Mouse (Mus musculus) kidney, embryonic 15.5 days (tissue): ENCODE data around the gene Bnc1. TPM values are rescaled to one million over a fixed set of nuclear protein-coding genes. Genes with fewer than 3 reads are reported as not detected.

Experiments used
- ATAC-seq: fragments of 200-750 bp; cut with Nextera tagmentation; replicated peaks from 2 replicates; pipeline ENCODE4 v1.8.0; 2017; ENCODE audit warnings: moderate TSS enrichment; ENCODE audit not compliant: low FRiP score
- H3K27ac ChIP-seq: fragments of 300-500 bp; sonication (generic); 2 replicates; pipeline ENCODE4 v1.5.1; 2015; ENCODE audit warnings: mild to moderate bottlenecking, inconsistent platforms
- H3K27me3 ChIP-seq: fragments of 300-500 bp; sonication (generic); 2 replicates; pipeline ENCODE4 v1.6.1; 2015; ENCODE audit warnings: inconsistent platforms
- H3K36me3 ChIP-seq: fragments of 300-500 bp; sonication (generic); 2 replicates; pipeline ENCODE4 v1.6.1; 2015; ENCODE audit warnings: inconsistent platforms
- H3K4me1 ChIP-seq: fragments of 300-500 bp; sonication (generic); 2 replicates; pipeline ENCODE4 v1.6.1; 2015; ENCODE audit warnings: inconsistent platforms
- H3K4me2 ChIP-seq: fragments of 300-500 bp; sonication (generic); 2 replicates; pipeline ENCODE4 v1.6.1; 2015; ENCODE audit warnings: moderate library complexity, mild to moderate bottlenecking, inconsistent platforms
- H3K4me3 ChIP-seq: fragments of 300-500 bp; sonication (generic); replicated peaks from 2 replicates; pipeline ENCODE4 v1.5.1; 2015; ENCODE audit warnings: mild to moderate bottlenecking, inconsistent platforms
- H3K9ac ChIP-seq: fragments of 300-500 bp; sonication (generic); 2 replicates; pipeline ENCODE4 v1.6.1; 2015; ENCODE audit warnings: mild to moderate bottlenecking, inconsistent platforms
- H3K9me3 ChIP-seq: fragments of 300-500 bp; sonication (generic); replicated peaks from 2 replicates; pipeline ENCODE4 v1.6.1; 2016; ENCODE audit warnings: inconsistent platforms
- WGBS: fragments of 180-500 bp; shearing (Covaris S2); methylation state at CpG from one replicate; pipeline ENCODE4 v1.1.7; 2015; ENCODE audit warnings: mixed read lengths; 5-methylcytosine and 5-hydroxymethylcytosine counted together
- polyA plus RNA-seq: library from polyadenylated mRNA; unstranded; fragments of >200 nt; fragmentation: Nextera tagmentation; extraction: Ambion mirVana; gene quantifications from 2 replicates; pipeline ENCODE4 v1.2.1, GENCODE M21; 2015

Bnc1 gene
- polyA plus RNA-seq, 1 experiment from 2014 or later = 0.91 TPM

- H3K9ac ChIP-seq = no peak overlapping the region
- peaks cover 11% of the 10 kb centered on the region; the same call in 1 of the 2 replicates for H3K4me1 ChIP-seq
- H3K36me3 ChIP-seq = no peaks in the 10 kb centered on the region
- no peak for ATAC-seq
- WGBS = 78% methylated on average over 7 of the region's 7 CpGs
- H3K27me3 ChIP-seq = no peaks in the 10 kb centered on the region
- no peak overlapping the region for H3K4me3 ChIP-seq
- H3K9me3 ChIP-seq = no peaks in the 10 kb centered on the region
- H3K27ac ChIP-seq = no peak overlapping the region
- no peak overlapping the region for H3K4me2 ChIP-seq
Observed at GRCm38 (mm10) chr7:81928998-81929397, 63.1 kb downstream of the Bnc1 start.

DNA sequence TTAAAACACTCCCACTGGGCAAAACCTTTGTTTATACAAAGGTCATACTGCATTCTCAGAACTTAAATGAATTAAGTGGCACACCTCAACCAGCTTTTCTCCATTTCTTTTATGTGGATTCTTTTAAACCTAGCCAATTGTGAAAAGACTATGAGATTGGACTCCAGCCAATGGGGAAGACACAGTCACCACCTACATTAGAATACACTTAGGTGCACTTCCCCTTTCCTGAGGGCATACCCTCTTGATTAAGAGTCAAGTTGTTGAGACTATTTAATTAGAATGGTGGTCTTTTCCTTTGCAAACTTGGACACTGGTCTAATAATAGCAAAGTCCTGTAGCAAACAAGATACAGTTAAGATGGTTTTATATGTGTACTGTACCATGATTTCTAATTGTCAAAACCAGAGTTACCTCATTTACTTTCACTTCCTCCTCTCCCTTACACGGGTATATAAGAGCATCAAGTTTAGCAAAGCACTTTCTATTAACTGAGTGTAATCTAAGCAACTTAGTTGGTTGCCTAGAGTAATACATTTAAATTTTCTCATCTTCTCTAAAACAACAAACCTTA, 70.6 kb downstream of the Bnc1 start:
- no peak overlapping the region for H3K9ac ChIP-seq
- H3K27me3 ChIP-seq = no peaks in the 10 kb centered on the region
- 68% methylated on average over 1 of the region's 1 CpGs for WGBS
- no peaks in the 10 kb centered on the region for H3K4me1 ChIP-seq
- H3K36me3 ChIP-seq = no peaks in the 10 kb centered on the region
- no peak overlapping the region for H3K27ac ChIP-seq
- H3K4me2 ChIP-seq = no peak overlapping the region
- H3K4me3 ChIP-seq = no peak overlapping the region
- ATAC-seq = no peak
- H3K9me3 ChIP-seq = no peaks in the 10 kb centered on the region

- Histone ChIP-seq H3K27me3 (no peaks in the 10 kb centered on the region), H3K9me3 (no peaks in the 10 kb centered on the region), H3K4me1 (no peaks in the 10 kb centered on the region), H3K9ac (no peak overlapping the region), H3K4me2 (no peak overlapping the region), H3K4me3 (no peak overlapping the region), H3K36me3 (no peaks in the 10 kb centered on the region), H3K27ac (no peak overlapping the region)
- no peak for ATAC-seq
- 87% methylated on average over 4 of the region's 4 CpGs for WGBS
Observed at GRCm38 (mm10) chr7:81920314-81920713, 71.8 kb downstream of the Bnc1 start.

GRCm38 (mm10) chr7:81918316-81918715, 73.8 kb downstream of the Bnc1 start:
- no peak for ATAC-seq
- H3K27ac ChIP-seq = no peak overlapping the region
- no peaks in the 10 kb centered on the region for H3K27me3 ChIP-seq
- no peaks in the 10 kb centered on the region for H3K4me1 ChIP-seq
- H3K36me3 ChIP-seq = no peaks in the 10 kb centered on the region
- no peaks in the 10 kb centered on the region for H3K9me3 ChIP-seq
- no peak overlapping the region for H3K9ac ChIP-seq
- H3K4me2 ChIP-seq = no peak overlapping the region
- no peak overlapping the region for H3K4me3 ChIP-seq
- 69% methylated on average over 5 of the region's 5 CpGs for WGBS

Other genes with a start within 250 kb of the Bnc1 start
- gene Ramac, start 229.4 kb downstream of the Bnc1 start, polyA plus RNA-seq = 125 and 138 TPM in 2 replicates
- 43.2 and 52.6 TPM in 2 replicates for gene 3110040N11Rik, start 202.8 kb downstream of the Bnc1 start, polyA plus RNA-seq
- gene Btbd1, start 162.9 kb downstream of the Bnc1 start, polyA plus RNA-seq = 62.3 and 67.3 TPM in 2 replicates
- not detected in 2 replicates for gene Gm10160, start 136.5 kb downstream of the Bnc1 start, polyA plus RNA-seq
- gene Tm6sf1, start 133.3 kb downstream of the Bnc1 start, polyA plus RNA-seq = 13.5 and 14.5 TPM in 2 replicates
- gene Hdgfl3, start 57.8 kb downstream of the Bnc1 start, polyA plus RNA-seq = 14.0 and 14.4 TPM in 2 replicates
- gene Sh3gl3, start 181.5 kb upstream of the Bnc1 start, polyA plus RNA-seq = 11.6 and 13.7 TPM in 2 replicates